Mouse (Mus musculus) E14TG2a.4 (cell line): Measurements from ENCODE around the gene Cacng5.

Experiments
- H3K27me3 ChIP-seq: 2 replicates; pipeline ENCODE4 v1.6.1; 2014; ENCODE audit warnings: low read length, control low read depth; ENCODE audit not compliant: insufficient read depth
- H3K36me3 ChIP-seq: 2 replicates; pipeline ENCODE4 v1.6.1; 2014; ENCODE audit warnings: low read length, control low read depth; ENCODE audit not compliant: insufficient read depth
- H3K4me1 ChIP-seq: replicated peaks from 2 replicates; pipeline ENCODE4 v1.6.1; 2014; ENCODE audit warnings: low read depth, low read length, control low read depth
- H3K4me3 ChIP-seq: replicated peaks from 2 replicates; pipeline ENCODE4 v1.5.1; 2014; ENCODE audit warnings: mild to moderate bottlenecking, low read length
- H3K9me3 ChIP-seq: 2 replicates; pipeline ENCODE4 v1.6.1; 2014; ENCODE audit warnings: low read length, control low read depth
- CTCF ChIP-seq: conservative IDR thresholded peaks from 2 replicates; pipeline ENCODE4 v1.5.1; 2014; ENCODE audit warnings: low read length
- NANOG ChIP-seq: IDR thresholded peaks from 2 replicates; pipeline ENCODE4 v1.6.1; 2014; ENCODE audit warnings: borderline replicate concordance, low read length, mixed read lengths
- POU5F1 ChIP-seq: IDR thresholded peaks from 2 replicates; pipeline ENCODE4 v1.6.1; 2014; ENCODE audit warnings: low read length, borderline replicate concordance

Cacng5 gene

GRCm38 (mm10) chr11:107936929-107937328, 22.1 kb upstream of the Cacng5 start:
- H3K36me3 ChIP-seq = no peaks in the 10 kb centered on the region
- peaks cover 8% of the 10 kb centered on the region for H3K4me1 ChIP-seq
- TF ChIP-seq CTCF = no peak
- TF ChIP-seq POU5F1 = no peak
- TF ChIP-seq NANOG = no peak
- peaks cover 16% of the 10 kb centered on the region for H3K9me3 ChIP-seq
- H3K4me3 ChIP-seq = no peak overlapping the region
- peaks cover 2% of the 10 kb centered on the region; the same call in 1 of the 2 replicates for H3K27me3 ChIP-seq

GRCm38 (mm10) chr11:107931721-107932120, 16.9 kb upstream of the Cacng5 start:
- Histone ChIP-seq H3K4me3 (peak overlapping the region; percentile 58), H3K9me3 (no peaks in the 10 kb centered on the region), H3K27me3 (peaks cover 11% of the 10 kb centered on the region), H3K4me1 (peaks cover 26% of the 10 kb centered on the region), H3K36me3 (no peaks in the 10 kb centered on the region)
- TF ChIP-seq NANOG (no peak), POU5F1 (no peak), CTCF (no peak)

GRCm38 (mm10) chr11:107931288-107931687, 16.4 kb upstream of the Cacng5 start:
- Histone ChIP-seq H3K4me1 (peaks cover 26% of the 10 kb centered on the region), H3K4me3 (peak overlapping the region; percentile 58), H3K9me3 (no peaks in the 10 kb centered on the region), H3K36me3 (no peaks in the 10 kb centered on the region), H3K27me3 (peaks cover 11% of the 10 kb centered on the region)
- TF ChIP-seq CTCF (no peak), POU5F1 (no peak), NANOG (no peak)

GRCm38 (mm10) chr11:107929712-107930111, 14.9 kb upstream of the Cacng5 start:
- Histone ChIP-seq H3K27me3 (peaks cover 11% of the 10 kb centered on the region), H3K9me3 (no peaks in the 10 kb centered on the region), H3K4me1 (peaks cover 26% of the 10 kb centered on the region), H3K36me3 (no peaks in the 10 kb centered on the region), H3K4me3 (no peak overlapping the region)
- TF ChIP-seq NANOG = no peak
- no peak for TF ChIP-seq CTCF
- TF ChIP-seq POU5F1 = no peak

- no peak overlapping the region for H3K4me3 ChIP-seq
- no peak for TF ChIP-seq NANOG
- no peak for TF ChIP-seq CTCF
- TF ChIP-seq POU5F1 = no peak
- peaks cover 14% of the 10 kb centered on the region for H3K4me1 ChIP-seq
- H3K36me3 ChIP-seq = no peaks in the 10 kb centered on the region
- peaks cover 62% of the 10 kb centered on the region for H3K27me3 ChIP-seq
- no peaks in the 10 kb centered on the region for H3K9me3 ChIP-seq
Observed at GRCm38 (mm10) chr11:107919852-107920508, 5.1 kb upstream of the Cacng5 start.

GRCm38 (mm10) chr11:107917721-107918235, 2.9 kb upstream of the Cacng5 start:
- H3K27me3 ChIP-seq = peaks cover 72% of the 10 kb centered on the region
- TF ChIP-seq POU5F1 (no peak), CTCF (no peak), NANOG (no peak)
- H3K4me1 ChIP-seq = peaks cover 22% of the 10 kb centered on the region
- H3K36me3 ChIP-seq = no peaks in the 10 kb centered on the region
- no peaks in the 10 kb centered on the region for H3K9me3 ChIP-seq
- no peak overlapping the region for H3K4me3 ChIP-seq

- TF ChIP-seq NANOG = no peak
- peak; percentile 50 for TF ChIP-seq CTCF
- TF ChIP-seq POU5F1 = no peak
- Histone ChIP-seq H3K36me3 (no peaks in the 10 kb centered on the region), H3K4me3 (no peak overlapping the region), H3K9me3 (no peaks in the 10 kb centered on the region), H3K4me1 (peaks cover 35% of the 10 kb centered on the region), H3K27me3 (peaks cover 58% of the 10 kb centered on the region)
Observed at GRCm38 (mm10) chr11:107913317-107913716, 1.5 kb downstream of the Cacng5 start.

GRCm38 (mm10) chr11:107905364-107905763, 9.5 kb downstream of the Cacng5 start:
- Histone ChIP-seq H3K4me1 (peaks cover 7% of the 10 kb centered on the region; the same call in 1 of the 2 replicates), H3K9me3 (no peaks in the 10 kb centered on the region), H3K4me3 (no peak overlapping the region), H3K36me3 (no peaks in the 10 kb centered on the region), H3K27me3 (peaks cover 9% of the 10 kb centered on the region)
- no peak for TF ChIP-seq POU5F1
- TF ChIP-seq CTCF = no peak
- TF ChIP-seq NANOG = no peak

GRCm38 (mm10) chr11:107903966-107904605, 10.8 kb downstream of the Cacng5 start:
- H3K9me3 ChIP-seq = no peaks in the 10 kb centered on the region
- H3K27me3 ChIP-seq = no peaks in the 10 kb centered on the region

More at GRCm38 (mm10) chr11:107903966-107904605, 10.8 kb downstream of the Cacng5 start:
- TF ChIP-seq CTCF = no peak
- no peak for TF ChIP-seq NANOG
- no peak for TF ChIP-seq POU5F1
- H3K36me3 ChIP-seq = no peaks in the 10 kb centered on the region
- peaks cover 7% of the 10 kb centered on the region; the same call in 1 of the 2 replicates for H3K4me1 ChIP-seq
- no peak overlapping the region for H3K4me3 ChIP-seq
